Mouse (Mus musculus) olfactory bulb, adult 2 months (tissue): Measurements from ENCODE around the gene Zfand4.

ENCODE experiments used
- CTCF ChIP-seq: fragments of 200-500 bp; IDR thresholded peaks from 2 replicates; pipeline ENCODE4 v1.5.1; 2012; ENCODE audit warnings: low read depth, mild to moderate bottlenecking, low read length, moderate library complexity; ENCODE audit not compliant: insufficient read depth
- POLR2A ChIP-seq: fragments of 200-500 bp; IDR thresholded peaks from 2 replicates; pipeline ENCODE4 v1.6.1; 2012; ENCODE audit warnings: mild to moderate bottlenecking, low read depth, low read length, moderate library complexity; ENCODE audit not compliant: insufficient read depth

- TF ChIP-seq POLR2A: no peak
- TF ChIP-seq CTCF: no peak
Measured at GRCm38 (mm10) chr6:116281014-116281413, 17.0 kb downstream of the Zfand4 start.
